Mouse (Mus musculus) cerebellum, adult 2 months (tissue): ENCODE measurements at regions not wholly inside any gene's neighbourhood (a gene's known extent, or its start where the extent isn't known, plus 50 kb on each side); places are given as distances from the start of the nearest gene placed in this dataset.

ENCODE experiments used
- CTCF ChIP-seq: fragments of 200-500 bp; IDR thresholded peaks from 2 replicates; pipeline ENCODE4 v1.5.1; 2011; ENCODE audit warnings: low read depth, mild to moderate bottlenecking, control low read depth, low read length, moderate library complexity, borderline replicate concordance; ENCODE audit not compliant: insufficient read depth
- POLR2A ChIP-seq: fragments of 200-500 bp; IDR thresholded peaks from 2 replicates; pipeline ENCODE4 v1.6.1; 2011; ENCODE audit warnings: low read length, control low read depth, borderline replicate concordance; ENCODE audit not compliant: insufficient read depth

GRCm38 (mm10) chr6:55750831-55751230 is 69.8 kb upstream of the Neurod6 start:
- no peak for TF ChIP-seq POLR2A
- no peak for TF ChIP-seq CTCF
